Mouse (Mus musculus): ENCODE measurements around the gene Gpr158.
"Not testable (repeated sequence)": the region's sequence is repeated elsewhere in the genome, so short reads cannot be mapped to it uniquely, and the experiment has no call there.

Gene Gpr158

DNA sequence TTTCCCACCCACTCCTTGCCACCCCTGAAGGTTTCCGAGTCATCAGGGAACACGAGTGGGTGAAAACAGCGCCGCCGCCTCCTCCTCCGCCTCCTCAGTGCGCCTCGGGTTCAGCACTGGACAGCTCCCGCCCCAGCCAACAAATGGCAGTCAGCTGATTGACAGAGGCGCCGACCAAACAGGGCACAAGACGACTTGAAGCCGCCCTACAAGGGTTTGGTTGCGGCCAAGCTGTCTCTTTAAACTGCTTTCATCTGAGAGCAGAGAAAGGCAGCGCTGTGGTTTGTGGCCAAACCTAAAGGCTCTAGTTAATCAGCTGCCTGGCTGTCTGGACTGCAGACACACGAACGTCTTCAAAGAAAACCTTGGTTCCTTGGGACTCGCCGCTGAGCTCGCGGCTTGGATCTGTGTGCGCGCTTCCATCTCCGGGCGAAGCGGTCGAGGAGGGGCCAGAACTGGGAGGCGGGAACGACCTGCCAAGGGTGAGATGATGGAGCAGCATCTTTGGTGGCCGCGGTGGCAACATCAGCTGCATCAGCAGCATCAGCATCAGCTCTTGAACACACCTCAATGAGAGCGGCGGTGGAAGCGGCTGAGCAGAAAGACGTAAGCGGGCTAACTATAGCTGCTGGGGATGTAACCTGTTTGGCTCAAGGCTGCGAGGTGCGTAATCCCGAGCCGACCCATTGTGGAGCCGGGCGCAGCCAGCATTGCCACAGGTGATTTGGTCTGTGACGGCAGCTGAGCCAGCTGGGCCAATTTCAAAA is at the start of gene Gpr158:
Gpr158 (plus strand) TSS at position 198 of the 767 bp plus-strand sequence.
- no peak for DNase-seq

DNA sequence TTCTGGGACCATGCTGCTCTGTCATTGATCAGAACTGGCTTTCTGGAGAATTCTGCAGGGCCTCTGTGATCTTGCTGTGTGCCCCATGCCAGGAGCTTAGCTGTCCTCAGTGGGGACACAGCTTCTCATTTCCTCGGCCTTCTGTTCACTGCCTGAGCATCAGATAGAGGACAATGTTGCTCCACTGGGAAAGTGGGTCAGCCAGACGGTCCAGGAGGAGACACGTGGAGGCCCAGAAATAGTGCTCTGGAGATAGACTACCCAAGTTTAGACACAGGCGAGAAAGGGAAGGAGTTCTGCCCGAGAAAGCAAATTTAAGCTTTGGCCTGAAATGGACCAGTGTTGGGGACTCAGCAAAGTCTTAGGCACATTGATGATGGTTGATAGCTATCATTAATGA is 23.5 kb upstream of the Gpr158 start:
- DNase-seq: no peak

DNA sequence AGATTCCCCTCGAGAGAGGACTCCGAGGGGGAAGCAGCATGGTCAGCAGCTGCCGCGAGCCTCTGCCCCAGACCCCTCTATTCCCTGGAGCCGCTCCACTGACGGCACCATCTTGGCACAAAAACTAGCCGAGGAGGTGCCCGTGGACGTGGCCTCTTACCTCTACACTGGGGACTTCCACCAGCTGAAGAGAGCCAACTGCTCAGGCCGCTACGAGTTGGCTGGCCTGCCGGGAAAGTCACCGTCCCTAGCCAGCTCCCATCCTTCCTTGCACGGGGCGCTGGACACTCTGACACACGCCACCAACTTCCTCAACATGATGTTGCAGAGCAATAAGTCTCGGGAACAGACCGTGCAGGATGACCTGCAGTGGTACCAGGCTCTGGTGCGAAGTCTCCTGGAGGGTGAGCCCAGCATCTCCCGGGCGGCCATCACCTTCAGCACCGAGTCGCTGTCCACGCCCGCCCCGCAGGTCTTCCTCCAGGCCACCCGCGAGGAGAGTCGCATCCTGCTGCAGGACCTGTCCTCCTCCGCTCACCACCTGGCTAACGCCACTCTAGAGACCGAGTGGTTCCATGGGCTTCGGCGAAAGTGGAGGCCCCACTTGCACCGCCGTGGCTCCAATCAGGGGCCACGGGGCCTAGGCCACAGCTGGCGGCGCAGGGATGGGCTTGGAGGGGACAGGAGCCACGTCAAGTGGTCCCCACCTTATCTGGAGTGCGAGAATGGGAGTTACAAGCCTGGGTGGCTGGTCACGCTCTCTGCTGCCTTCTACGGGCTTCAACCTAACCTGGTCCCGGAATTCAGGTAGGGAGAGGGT is 1.2 kb downstream of the Gpr158 start:
- DNase-seq: peak in 1 of 2 experiments; percentile 4

DNA sequence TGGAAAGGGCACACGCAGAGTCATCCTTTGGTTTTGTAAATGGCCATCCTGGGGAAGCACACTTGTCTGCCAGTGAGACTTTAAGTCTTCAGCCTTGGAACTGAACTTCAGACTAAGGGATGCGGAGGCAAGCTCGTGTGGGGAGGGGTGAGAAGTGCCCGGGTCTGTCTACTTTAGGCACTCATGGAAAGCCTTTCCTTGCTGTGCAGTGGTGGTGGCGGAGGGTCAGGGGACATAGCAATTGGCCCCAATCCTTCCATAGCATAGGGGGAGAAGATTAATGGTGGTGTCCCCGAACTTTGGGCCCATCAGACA is 1.8 kb downstream of the Gpr158 start:
- no peak for DNase-seq

DNA sequence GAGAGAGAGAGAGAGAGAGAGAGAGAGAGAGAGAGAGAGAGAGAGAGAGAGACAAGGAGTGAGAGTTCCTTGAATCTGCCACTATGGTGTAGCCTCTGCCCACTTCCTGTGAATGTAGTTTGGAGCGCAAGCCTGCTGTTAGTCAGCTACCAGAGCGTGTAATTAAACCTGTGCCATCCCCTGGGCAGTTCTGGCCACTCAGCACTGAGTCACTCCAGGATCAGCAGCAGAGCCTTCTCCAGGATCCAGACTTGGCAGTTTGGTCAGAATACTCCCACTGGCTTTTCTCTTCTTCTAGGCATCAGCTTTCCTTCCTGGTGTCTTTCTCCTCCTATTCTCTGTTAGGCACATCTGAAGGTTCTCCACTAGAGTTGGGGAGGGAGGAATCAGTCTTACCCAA is 2.2 kb downstream of the Gpr158 start:
- DNase-seq: no peak

DNA sequence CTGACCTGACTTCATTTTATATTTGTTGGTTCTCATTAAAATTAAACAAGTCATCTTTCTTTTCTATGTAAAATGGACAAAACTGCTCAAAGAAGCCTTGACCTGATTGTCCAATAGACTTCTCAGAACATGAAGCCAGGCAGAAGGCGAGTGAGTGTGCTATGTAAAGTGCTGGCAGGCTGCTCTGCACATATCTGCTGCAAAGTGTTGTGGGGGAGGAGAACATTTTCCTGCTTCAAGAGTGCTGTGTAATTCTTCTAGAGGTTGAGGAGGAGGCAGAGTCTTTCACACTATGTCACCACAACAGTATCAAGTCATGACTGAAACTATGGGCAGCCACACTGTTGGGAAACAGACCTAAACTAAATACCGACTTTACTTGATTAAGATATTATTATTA is 12.2 kb downstream of the Gpr158 start:
- DNase-seq: no peak

DNA sequence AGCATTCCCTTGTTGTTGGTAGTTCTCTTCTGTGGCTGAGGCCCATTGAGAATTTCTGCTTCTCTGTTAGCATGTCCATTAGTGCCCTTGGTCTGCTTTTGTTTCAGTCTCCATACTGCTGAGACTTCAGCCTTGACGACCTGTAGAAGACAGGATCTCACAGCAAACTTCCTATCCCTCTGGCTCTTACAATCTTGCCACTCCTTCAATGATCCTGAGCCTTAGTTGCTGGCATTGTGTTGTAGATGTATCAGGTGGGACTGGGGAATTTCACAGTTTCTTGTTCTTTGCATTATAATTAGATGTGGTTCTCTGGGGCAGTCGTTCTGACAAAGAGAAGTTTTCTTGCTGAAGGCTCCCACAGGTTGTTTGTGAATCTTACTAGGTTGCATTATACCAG is 25.4 kb downstream of the Gpr158 start:
- no peak for DNase-seq

DNA sequence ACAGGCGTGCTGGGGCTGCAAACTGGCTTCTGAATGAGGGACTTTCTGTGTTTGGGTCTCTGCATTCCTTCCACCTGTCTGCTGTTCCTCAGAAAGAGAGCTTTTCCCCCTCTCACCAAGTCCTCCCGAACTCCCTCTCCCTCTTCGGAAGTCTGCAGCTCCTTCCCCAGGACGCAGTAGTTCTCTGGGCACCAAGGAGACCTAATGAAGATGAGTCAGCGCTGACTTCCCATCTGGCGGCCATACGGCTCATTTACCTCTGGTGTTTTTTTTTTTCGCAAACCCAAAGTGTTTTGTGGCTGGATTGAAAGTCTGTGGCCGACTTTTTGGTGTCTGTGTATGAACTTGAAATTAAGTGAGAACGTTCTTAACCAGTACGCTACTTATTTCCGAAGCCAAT is 30.0 kb downstream of the Gpr158 start:
- DNase-seq: no peak

DNA sequence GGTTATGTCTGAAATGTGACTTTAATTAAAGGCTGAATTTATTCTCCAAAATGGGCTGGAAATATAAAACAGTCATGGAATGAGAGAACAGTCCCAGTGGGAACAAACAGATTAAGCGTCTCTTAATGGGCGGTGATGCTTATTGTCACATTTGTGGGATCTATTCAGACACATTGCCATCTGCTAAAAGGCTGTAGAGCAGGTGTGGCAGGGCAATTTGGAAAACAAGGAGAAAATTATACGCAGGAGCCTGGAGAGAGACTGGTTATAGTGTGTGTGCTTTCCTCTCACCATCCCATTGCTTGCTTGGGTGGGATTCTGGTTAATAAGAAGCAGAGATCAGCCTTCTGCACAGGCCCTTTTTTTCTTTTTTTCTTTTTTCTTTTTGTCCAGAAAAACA is 32.3 kb downstream of the Gpr158 start:
- no peak for DNase-seq

DNA sequence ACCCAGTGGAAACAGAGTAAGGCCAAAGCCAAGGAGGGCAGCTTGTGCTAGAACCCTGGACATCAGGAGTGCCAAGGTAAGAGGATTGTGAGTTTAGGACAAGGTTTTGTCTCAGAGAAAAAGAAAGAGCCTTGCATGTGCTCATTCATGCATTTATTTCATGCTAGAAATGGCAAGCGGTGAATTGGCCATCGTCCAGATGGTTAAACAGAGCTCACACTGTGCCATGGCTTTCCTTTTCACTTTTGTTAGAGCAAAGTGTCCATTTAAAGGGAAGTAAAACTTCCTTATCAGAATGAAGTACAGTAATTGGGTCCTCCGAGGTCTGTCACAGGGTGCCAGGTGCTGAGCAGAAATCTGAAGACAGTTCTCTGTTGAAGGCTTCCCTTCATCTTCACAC is 38.3 kb downstream of the Gpr158 start:
- no peak for DNase-seq

DNA sequence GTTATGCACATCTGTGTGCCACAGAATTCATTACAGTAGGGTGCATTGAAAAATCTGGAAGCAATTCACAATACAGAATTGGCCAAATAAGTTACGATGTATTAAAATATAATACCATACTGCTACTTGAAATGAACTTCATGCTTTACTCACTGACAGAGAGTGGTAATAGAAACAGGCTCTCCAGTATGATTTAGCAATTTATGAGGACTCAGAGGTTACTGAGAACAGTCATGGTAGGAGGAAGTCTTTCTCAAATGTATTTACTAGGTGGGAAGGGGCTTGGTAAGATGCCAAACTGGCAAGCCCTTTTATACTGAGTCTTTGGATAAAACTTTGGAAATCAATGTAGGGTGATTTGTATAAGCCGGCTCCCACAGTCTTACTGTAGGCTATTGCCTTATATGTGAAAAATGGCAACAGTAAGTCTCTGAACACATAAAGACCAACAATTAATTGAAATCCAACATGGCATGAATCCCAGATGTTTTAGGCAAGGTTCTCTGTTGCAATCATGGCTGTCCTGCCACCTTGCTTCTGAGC is 40.2 kb downstream of the Gpr158 start:
- no peak for DNase-seq

DNA sequence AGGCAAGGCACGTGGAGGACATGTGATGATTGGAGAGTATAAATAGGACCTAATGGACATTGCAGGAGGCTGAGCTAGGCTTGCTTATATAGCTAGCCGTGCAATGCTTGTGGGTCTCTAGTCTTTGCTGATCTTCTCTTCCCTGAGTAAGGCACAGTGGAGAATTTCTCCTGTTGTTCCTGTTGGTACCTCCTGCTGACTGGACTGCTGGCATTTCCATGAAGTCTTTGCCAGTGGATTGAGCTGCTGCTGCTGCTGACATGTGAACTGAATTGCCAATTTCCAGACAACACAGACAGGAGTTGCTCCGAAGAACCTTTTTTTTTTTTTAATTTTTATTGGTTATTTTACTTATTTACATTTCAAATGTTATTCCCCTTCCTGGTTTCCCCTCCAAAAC is 41.5 kb downstream of the Gpr158 start:
- no peak for DNase-seq

DNA sequence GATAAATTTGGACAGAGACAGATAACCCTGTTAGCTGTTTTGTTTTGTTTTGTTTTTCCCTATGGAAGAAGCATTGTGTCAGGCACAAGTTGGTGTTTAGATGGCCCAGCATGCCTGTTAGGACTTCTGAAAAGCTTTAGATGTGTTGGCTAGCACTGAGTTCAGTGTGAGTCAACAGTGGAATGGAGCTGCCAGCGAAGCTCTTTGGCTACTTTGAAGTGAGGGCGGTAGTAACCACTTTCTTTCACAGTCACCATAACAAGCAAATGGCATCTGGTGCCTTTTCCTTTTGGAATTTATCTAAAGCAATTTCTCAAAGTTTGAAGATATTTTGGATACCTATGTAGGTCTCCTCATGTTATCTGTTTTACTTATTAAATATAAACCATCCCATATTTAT is 62.9 kb downstream of the Gpr158 start:
- no peak for DNase-seq

DNA sequence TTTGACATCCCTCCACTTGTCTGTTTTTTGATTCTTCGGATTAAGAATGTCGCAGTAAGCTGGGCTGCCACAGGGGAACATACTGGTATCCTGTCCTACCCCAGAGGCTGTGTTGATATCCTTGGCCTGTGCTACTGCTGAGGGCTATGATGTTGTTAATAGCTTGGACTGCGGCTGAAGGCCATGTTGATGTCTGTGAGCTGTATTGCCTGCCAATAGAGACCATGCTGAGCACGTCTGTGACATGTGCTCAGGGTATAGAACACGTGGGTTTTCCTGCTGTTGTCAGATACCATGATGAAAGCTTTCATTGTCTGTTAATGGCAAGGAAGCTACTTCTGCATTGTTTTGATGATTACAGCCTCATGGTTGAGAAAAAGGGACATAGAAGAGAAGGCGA is 63.8 kb downstream of the Gpr158 start:
- no peak for DNase-seq

DNA sequence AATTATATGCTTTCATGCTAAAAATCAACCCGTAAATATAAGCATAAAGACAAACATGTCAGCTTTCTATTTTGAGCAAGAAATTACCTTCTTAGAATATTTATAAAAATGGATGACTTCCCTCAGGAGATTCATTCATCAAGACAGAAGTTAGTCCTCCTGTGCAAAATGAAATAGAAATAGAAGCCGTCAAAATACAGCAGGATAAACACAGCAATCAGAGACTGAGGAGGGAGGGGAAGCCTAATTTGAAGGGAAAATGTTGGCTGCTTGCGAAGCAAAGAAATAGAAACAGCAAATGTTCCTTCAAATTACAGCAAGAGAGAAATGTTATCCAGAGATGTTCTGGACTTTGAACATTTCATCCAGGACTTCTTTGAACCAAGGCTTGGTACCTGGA is 72.3 kb downstream of the Gpr158 start:
- DNase-seq: no peak

DNA sequence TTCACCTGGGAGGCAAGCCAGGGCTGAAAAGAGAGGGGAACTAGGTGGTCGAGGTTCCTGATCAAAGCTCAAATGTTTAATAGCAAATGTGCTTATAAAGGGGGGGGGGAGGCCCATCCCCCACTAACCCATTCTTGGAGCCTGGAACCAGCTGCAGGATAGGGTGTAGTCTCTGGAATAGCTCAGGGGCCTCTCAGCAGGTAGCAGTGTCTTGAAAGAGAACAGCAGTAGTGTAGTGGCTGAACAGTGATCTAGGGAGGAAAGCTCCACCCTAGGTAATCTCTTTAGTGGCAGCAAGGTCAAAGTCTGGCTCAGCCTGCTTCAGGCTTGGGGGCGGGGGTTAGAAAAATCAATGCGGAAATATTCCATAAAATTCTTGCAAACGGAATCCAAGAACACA is 93.3 kb downstream of the Gpr158 start:
- DNase-seq: not testable (repeated sequence)

DNA sequence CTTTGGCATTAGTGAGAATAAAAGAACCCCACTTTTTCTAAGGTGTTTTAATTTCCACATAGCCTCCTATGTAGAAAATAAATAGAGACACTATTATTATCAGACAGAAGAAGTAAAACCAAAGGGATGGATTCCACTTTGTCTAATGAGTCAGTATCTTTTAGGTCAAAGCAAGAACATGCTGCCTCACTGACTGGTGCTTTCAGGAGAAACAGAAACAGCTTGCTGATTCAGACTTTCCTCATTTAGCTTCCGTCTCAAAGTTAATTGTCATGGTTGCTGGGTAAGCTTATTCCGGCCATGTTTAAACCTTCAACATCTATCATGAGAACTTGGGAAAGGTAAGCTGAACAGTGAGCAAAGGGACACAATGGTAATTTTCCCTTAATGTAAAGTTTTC is 107.6 kb downstream of the Gpr158 start:
- no peak for DNase-seq

DNA sequence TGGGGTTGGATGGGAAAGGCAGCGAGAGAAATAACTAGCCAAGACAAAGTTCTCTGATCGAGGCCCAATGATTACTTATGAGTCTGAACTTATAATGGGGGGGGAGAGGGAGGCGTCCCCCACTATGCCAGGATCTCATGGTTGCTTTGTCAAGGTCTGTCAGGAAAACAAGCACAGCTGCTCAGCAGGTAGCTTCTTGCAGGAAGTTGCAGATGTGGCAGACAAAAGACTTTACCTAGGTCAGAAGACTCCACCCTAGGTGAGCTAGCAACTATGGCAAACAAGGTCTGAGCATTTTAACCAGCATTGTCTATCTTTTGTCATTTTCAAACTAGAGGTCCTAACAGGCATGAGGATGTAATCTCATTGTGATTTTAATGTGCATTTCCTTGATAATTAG is 129.5 kb downstream of the Gpr158 start:
- DNase-seq: no peak

DNA sequence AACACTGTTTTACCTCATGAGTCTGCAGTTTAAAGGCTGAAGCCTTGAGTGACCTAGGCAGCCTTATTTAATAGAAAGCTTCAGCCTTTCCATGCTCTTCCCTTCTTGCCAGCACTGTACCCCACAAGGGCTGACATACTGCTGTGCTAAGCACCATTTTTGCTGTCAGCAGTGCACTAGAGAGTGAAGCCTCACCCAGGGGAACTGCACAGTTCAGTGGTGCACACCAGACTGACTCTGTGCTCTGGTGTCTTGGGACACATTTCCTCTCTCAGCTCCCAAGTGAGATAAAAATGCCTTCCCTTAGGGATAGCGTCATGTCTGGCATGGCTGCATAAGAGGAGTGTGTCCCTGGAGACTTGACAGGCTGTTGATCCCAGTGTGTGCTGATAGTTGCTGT is 130.6 kb downstream of the Gpr158 start:
- DNase-seq: no peak

DNA sequence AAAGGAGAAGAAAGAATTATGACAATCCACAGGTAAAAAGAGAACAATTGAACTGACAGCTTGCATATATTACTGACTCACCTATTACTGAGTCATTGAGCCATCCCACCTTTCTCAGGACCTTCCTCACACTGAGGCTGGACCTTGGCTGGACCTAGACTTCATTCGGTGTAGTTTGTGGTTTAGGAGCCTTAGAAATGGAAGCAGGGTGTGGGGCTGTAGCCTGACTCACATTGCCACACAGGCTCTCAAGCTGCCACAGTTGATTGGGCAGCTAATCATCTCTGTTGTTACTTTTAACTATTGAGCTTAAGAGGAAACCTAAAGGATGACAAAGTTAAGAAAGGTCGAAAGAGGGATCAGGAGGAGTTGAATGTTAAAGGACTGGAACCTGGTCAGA is 132.1 kb downstream of the Gpr158 start:
- DNase-seq: no peak

DNA sequence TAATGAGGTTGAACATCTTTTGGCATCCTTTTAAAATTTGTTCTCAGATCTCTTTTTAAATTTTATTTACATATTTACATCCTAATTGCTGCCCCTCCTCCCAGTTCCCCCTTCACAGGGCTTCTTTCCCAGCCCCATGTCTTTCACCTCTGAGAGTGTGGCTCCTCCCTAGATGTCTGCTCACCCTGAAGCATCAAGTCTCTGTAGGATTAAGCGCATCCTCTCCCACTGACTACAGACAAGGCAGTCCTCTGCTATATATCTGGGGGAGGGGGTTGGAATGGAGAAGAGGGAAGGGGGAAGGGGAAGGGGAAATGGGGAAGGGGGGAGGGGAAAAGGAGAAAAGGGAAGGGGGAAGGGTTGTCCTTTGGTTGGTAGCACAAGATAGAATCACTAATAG is 140.1 kb downstream of the Gpr158 start:
- DNase-seq: no peak

DNA sequence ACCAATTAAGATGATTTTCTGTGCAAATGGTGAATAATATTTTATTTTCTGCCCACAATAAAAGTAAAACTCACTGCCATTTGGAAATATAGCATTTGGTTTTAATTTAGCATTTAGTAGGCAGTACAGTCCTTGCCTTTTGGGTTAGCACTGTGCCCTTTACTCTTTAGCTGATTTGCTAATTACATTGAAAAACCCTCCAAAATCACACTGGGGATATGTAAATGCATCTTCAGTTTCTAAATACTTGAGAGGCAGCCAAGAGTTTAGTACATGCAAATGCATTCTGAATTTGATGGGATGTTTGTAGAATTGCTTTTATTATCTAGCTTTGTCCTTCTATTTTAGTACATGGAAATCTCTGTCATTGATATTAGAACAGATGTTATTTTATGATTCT is 163.4 kb downstream of the Gpr158 start:
- no peak for DNase-seq

DNA sequence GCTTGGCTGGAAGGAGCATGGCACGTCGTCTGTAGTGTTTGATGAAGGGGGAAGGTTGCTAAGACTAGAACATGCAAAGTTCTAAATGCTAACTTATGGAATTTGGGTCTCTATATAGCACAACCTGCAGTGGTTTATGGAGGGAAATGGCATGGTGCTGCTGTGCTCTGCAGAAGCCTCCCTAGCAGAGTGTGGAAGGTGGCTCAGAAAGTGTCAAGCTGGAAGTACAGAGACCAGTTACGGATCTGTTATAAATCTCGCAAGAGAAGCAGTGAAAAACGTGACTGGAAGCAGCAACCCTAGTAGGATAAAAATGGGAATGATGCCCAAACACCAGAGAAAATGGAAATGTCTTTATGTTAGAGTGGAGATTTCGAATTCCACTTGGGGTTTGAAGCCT is 251.8 kb downstream of the Gpr158 start:
- no peak for DNase-seq

DNA sequence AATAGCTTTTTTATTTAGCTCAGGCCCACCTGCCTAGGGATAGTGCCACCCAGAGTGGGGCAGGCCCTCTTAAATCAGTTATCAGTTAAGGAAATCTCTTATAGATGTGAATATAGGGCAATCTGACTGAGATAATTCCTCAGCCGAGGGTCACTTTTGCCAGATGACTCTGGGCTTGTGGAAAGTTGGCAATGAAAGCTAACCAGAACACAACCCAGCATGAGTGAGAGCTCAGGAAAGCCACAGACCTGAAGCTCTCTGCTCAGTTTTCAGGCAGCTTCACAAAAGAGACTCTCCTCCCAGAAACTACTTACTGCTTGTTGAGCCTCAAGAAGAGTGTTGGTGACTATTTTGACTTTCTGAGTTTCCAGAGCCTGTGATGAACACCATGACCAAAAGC is 264.8 kb downstream of the Gpr158 start:
- no peak for DNase-seq
